Mouse (Mus musculus): ENCODE data around the gene Camta2.

The Camta2 gene

GRCm38 (mm10) chr11:70688372-70688771 lies 467 bp upstream of the Camta2 start:
- DNase-seq = peak in 1 of 2 experiments; percentile 31

- peak; percentile 79 to 80 for DNase-seq
Measured at GRCm38 (mm10) chr11:70686901-70687566, 871 bp downstream of the Camta2 start.

GRCm38 (mm10) chr11:70683640-70684039 lies 4.3 kb downstream of the Camta2 start:
- DNase-seq = no peak

- peak; percentile 66 to 87 for DNase-seq
Measured at GRCm38 (mm10) chr11:70681897-70682581, 5.9 kb downstream of the Camta2 start.

- DNase-seq = no peak
Measured at GRCm38 (mm10) chr11:70681170-70681569, 6.7 kb downstream of the Camta2 start.

GRCm38 (mm10) chr11:70679894-70680293 lies 8.0 kb downstream of the Camta2 start:
- no peak for DNase-seq

GRCm38 (mm10) chr11:70679361-70679760 lies 8.5 kb downstream of the Camta2 start:
- DNase-seq = no peak

GRCm38 (mm10) chr11:70678576-70678975 lies 9.3 kb downstream of the Camta2 start:
- DNase-seq = no peak

GRCm38 (mm10) chr11:70678092-70678491 lies 9.8 kb downstream of the Camta2 start:
- DNase-seq = no peak

- no peak for DNase-seq
Measured at GRCm38 (mm10) chr11:70674501-70674900, 13.4 kb downstream of the Camta2 start.

GRCm38 (mm10) chr11:70674014-70674413 lies 13.9 kb downstream of the Camta2 start:
- DNase-seq = peak; percentile 16 to 20

- DNase-seq = peak in 1 of 2 experiments; percentile 16
Measured at GRCm38 (mm10) chr11:70671333-70672047, 16.4 kb downstream of the Camta2 start.

GRCm38 (mm10) chr11:70670483-70670882 lies 17.4 kb downstream of the Camta2 start:
- DNase-seq = peak; percentile 26 to 43

GRCm38 (mm10) chr11:70669582-70670345 lies 18.1 kb downstream of the Camta2 start:
- peak; percentile 89 to 90 for DNase-seq

- peak; percentile 96 to 98 for DNase-seq
Measured at GRCm38 (mm10) chr11:70668771-70669505, 19.0 kb downstream of the Camta2 start, which contains the start of gene Spag7. Gene Spag7 (minus strand): TSS chr11:70669416.

- peak; percentile 86 to 89 for DNase-seq
Measured at GRCm38 (mm10) chr11:70668335-70668770, 19.6 kb downstream of the Camta2 start.

- DNase-seq = peak; percentile 16 to 17
Measured at GRCm38 (mm10) chr11:70667271-70668150, 20.4 kb downstream of the Camta2 start.

GRCm38 (mm10) chr11:70666687-70667086 lies 21.2 kb downstream of the Camta2 start:
- DNase-seq = no peak

GRCm38 (mm10) chr11:70664741-70665140 lies 23.2 kb downstream of the Camta2 start:
- DNase-seq = no peak

- DNase-seq = no peak
Measured at GRCm38 (mm10) chr11:70663957-70664356, 23.9 kb downstream of the Camta2 start.

- DNase-seq = no peak
Measured at GRCm38 (mm10) chr11:70663101-70663500, 24.8 kb downstream of the Camta2 start.
